Mouse (Mus musculus) C2C12 (cell line): ENCODE measurements around the gene Ltbp1.

ENCODE experiments used
- CTCF ChIP-seq: IDR thresholded peaks from one replicate; pipeline ENCODE4 v1.5.1; 2011; ENCODE audit not compliant: control insufficient read depth, insufficient read depth, insufficient read length
- USF1 ChIP-seq: IDR thresholded peaks from one replicate; pipeline ENCODE4 v1.6.1; 2011; ENCODE audit warnings: low read depth, mild to moderate bottlenecking, control low read depth, moderate library complexity

DNA sequence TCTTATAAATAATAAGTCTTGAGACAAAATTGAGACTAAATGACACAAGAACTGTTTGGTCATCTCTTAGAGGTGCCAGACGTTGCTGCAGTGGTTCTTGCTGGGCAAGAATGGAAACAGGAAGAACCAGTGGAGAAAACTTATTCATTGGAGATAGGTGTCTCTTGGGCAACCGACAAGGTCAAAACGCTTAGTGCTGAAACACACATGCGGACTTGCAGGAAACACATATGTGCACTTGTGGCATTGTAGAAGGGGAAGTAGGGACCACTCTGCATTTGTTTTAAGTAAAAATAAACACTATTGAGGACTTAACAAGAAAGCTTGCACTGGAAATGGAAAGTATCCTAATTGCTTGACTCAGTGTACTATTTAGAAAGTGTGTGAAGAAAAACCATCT, 228.6 kb downstream of the Ltbp1 start:
- TF ChIP-seq CTCF (no peak), USF1 (no peak)
